Mouse (Mus musculus) frontal cortex, postnatal 10 days (tissue): ENCODE results near the gene Clic3.

ENCODE experiments used
- DNase-seq, 2 experiments: peaks; one replicate each; pipeline ENCODE4 v3.0.0; 2022; ENCODE audit warnings: low spot score in 2 of 2, mixed read lengths in 1 of 2

The Clic3 gene

DNA sequence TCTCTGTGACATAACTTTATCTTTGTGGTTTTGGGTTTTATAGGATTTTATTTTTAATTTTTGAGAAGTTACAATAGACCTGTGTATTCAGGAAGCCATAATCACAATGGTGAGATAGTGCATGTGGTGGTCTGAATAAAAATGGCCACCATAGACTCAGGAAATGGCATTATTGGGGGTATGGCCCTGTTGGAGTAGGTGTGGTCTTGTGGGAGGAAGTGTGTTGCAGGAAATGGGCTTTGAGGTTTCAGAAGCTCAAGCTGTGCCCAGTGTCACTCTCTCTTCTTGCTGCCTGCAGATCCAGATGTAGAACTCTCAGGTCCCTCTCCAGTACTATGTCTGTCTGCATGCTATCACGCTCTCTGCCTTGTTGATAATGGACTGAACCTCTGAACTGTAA, 23.9 kb downstream of the Clic3 start:
- no peak for DNase-seq

DNA sequence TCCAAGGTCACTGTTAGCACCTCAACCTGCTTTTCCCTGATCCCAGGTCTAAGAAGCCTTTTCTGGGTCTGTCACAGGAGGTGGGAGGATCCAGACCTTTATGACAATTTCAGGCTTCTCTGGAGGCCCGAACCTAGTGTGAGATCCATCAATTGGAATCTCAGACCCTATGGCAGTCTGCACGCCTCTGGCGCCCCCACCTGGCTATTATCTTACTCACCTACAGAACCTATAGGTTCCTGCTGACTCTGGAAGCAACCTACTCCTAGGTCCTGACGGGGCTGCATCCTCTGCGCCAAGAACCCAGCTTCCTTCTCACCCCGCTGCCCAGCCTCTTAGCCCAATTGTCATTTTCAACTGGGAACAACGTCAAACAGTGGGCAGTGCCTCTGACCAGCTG, 26.3 kb downstream of the Clic3 start:
- DNase-seq: no peak

DNA sequence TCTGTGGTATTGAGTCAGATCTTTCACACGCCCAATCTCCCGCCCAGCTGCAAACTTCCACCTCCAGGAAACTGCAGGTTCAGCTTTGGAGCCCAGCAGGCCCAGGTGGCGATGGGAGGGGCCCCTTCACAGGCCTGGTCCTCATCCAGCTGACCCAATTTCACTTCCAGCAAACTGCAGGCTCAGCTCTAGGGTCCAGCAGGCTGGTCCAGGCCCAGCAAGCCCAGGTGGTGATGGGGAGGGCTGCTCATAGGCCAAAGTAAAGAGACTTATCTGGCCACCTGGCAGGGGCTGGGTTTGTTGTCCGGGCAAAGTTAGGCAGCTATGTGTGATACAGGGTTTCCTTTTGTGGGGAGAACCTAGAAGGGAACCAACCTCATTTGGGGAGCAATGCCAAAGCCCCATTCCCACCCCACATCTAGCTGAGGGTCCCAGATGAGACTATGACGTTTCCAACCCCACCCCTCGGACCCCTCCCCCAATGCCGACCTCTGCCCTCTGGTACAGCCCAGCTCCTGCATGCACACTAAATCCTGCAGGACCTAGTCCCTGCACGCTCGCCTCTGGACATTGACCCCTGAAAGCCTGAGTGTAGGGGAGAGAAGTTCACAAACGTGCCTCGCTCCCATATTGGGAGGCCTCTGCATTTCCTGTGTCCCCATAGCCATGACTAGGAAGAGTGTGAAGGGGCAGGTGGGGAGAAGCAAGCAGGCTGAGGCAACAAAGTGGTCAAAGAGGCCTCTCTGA, 28.4 kb downstream of the Clic3 start:
- DNase-seq: no peak

DNA sequence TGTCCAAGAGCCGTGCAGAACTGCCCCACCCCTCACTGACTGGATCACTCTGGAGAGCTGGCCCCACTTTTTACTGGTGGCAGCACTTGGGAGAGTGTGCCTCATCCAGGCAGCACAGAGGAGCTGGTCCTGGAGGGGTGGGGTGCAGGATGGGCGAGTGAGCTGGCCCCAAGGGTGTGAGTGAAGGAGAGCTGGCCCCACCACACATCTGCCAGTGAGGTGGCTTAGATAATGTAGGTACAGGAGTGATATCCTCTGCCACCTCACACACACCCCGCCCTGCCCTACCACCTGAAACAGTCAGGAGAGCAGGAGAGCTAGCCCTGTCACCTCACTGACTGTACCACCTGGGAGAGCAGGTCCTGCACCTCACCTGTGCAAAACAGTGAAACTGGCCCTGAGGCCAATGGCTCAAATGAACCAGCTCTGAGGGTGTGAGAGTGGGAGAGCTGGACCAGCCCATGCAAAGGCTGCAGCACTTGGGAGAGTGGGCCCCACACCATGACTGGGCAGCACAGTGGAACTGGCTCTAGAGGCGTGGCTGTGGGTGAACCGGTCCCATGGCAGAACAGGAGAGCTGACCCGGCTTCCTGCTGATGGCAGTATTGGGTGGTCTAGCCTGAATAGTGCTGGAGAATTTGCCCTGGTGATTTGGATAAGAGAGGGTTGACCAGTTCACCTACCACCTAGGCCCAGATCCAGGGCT, 31.5 kb downstream of the Clic3 start:
- DNase-seq: no peak

DNA sequence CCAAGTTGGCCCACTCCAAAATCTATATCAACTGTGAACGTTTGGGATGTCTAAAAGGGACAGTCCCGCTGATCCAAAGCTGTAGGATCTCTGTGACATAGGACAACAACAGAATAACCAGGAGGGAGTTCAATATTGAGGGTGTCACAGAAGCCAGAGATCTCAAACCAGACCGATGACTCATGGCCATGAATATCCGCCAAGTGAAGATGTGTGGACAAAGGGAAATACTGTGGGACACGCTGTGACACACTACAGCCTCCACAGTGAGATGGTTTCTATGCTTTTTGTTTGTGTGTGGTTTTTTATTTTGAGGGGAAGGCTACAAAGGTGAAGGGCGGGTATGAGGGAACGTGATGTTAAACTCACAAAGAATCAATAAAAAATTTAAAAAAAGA, 32.0 kb downstream of the Clic3 start:
- DNase-seq: no peak

DNA sequence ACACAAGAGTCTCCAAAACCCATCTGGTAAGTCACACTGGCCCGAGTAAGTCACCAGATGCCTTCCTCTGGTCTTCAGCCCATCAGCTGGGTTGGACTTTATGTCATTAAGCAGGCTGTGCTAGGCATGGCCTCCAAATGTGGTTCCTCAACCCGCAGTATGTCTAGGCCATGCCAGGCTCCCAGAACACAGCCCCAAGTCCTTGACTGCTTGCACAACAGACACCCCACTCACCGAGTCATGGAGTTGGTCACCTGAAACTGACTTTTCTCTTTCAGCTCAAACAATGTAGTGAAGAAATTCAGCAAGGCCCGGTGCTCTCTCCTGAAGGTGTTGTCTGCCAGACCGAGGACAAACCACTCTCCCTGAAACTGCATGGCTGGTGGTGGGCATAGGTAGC, 36.4 kb downstream of the Clic3 start:
- no peak for DNase-seq

DNA sequence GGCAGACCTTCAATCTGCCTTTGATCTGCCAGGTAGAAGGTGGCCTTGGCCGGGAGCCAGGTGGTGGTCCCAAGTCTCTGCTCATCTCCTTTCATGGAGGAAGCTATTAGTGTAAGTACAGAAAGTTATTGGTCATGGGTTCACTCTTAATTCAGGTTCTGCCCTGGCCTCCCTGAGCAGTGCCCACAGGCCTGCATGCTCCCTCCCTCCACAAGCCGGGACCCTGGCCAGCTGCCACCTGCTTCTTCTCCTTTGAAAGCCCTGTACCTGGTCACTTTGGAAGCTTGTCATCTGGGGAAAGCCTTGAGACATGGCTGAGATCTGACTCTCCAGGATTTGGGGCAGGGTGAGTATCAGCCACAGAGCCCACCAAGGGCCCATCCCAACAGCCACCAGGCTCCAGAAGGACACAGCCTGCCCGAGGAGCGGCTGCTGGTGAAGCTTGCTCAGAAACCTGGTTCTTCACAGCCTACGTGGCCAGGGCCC, 36.9 kb downstream of the Clic3 start, which contains the start of gene Lcn12:
Lcn12 (minus strand) TSS at position 436 of the 486 bp plus-strand sequence.
- DNase-seq: no peak

DNA sequence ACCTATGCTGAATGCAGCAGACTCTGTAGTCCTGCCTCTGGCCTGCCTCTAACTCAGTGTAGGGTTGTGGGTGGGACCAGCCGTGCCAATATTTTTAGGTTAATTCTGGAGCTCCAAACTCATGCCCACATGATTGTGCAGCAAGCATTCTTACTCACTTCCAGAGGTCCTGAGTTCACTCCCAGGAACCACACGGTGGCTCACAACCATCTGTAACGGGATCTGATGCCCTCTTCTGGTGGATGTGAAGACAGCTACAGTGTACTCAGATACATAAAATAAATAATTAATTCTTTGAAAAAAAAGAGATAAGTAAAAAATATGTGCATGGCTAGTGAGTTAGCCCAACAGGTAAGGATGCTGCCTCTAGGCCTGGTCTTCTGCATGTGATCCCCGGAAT, 39.8 kb downstream of the Clic3 start:
- no peak for DNase-seq

DNA sequence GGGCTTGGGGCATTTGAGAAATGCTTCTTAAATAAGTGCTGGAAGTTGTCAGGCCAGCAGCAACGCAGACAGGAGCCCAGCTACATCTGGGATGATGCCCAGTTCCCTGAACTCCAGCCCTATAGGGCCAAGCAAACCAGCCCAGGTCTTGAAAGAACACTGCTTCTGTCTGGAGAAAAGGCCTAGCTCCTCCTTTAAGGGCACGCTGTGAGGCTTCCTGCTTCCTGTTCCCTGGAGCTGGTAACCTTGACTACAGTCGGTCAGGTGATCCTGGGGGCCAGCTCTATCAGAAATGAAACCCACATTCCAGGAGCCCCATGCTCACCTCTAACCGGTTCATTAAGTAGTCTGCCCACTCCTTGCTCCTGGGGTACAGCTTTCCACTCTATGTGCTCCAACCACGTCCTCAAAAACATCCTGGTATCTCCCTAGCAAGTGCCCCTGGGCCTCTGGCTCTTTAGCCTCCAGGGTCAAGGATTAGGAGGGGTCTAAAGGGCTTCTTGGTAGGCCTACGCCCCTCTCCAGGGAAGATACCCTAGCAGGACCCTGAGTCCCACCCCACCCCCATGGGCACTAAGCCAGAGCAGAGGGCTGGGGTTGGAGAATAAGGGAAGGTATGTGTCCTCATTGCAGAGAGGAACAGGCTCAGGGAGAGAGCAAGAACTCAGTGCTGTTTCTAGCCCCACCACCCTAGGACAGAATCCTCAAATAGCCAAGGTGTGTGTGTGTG, 41.4 kb downstream of the Clic3 start:
- no peak for DNase-seq

DNA sequence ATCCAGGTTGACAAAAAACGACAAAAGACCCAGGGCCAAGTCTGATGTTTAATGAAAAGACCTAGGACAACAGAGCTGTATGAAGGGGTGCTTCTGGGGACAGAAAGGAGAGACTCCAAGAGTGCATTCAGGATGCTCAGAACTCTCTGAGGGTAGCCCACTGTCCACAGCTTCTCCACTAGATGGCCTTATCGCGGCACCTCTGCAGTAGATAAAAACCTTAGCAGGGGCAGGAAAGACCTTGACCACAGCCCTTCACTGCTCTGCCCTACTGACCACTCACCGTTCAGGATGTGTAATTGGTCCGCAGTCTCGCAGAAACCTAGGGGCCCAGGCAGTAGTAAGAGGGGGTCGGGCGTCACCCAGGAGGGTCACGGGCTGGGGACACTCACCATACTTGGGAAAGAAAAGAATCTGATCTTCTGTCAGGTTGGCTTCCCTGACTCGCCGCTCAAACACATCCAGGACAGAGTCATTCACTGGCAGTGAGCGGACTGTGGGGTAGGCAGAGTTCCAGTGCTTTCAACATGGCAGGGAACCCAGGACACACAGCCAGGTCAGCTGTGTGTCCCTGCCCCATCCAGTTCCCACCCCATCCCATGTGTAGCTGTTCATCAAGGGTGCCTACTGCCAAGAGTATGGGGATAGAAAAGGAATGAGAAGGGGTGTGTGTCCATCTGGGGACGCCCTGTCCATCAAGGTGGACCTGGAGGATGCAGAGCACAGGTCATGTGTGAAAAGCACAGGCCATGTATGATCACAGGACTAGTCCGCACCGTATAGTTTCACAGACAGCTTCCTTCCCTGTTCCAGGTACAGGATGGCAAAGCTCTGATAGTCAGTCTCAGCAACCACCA, 42.2 kb downstream of the Clic3 start:
- DNase-seq: no peak

DNA sequence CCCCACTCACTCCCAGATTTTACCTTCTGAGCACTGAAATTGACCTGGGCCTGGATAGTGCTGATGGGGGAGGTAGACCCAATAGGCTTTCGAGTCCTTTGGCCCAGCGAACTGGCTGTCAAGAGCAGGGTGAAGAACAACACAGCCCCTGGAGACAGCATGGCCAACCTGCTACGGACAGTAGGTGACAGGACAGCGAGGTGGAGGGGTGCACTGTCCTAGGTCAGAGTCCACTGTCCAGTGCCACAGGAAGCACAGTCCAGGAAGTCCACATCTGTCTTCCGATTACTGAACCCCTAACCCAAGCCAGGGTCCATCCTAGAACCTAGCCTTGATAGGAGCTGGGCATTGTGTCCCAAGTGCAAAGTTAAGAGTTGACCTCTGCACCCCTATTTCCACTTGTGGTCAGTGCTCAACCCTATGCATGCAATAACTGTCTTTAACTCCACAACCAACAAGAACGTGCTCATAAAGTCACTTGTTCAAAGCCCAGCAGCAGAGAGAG, 43.5 kb downstream of the Clic3 start:
- DNase-seq: no peak

DNA sequence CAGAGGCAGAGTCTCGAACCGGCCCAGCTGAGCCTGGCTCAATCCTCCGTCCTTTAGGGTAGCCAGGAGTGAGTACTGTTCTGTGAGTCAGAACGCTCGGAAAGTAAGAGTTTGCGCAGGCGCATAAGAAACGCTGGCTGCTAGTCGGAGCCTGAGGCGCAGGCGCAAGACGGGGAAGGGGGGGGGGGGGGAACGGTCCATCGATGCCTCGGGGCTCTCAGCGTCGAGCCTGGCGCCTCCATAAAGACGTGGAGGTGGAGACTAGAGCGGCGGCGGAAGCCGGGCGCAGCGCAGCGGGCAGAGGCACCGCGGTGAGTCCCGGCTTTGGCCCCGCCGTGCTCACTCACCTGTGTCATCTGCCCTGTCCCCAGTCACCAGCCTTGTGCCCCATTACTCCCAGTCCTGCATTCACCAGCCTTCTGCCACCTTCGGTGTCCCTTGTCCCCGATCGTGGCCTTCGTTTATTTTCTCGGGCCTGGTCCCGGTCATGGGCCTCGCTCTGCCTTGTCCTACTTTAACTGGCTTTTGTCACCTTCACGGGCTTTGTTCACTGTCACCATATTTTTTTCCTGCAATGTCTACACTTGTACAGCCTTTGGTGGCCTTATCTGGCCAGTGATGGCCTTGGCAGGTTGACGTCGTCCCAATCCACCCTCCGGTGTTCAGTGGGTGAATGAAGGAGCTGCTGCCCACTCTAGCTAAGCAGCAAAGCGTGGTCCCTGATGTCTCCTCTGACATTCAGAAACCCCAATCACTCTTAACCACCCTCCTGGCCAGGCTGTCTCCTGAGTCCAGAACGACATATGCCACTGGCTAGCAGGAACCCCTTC, 44.2 kb downstream of the Clic3 start, which contains the start of gene Fbxw5:
Fbxw5 (plus strand) TSS at position 175 of the 830 bp plus-strand sequence.
- peak; percentile 67 to 77 for DNase-seq

DNA sequence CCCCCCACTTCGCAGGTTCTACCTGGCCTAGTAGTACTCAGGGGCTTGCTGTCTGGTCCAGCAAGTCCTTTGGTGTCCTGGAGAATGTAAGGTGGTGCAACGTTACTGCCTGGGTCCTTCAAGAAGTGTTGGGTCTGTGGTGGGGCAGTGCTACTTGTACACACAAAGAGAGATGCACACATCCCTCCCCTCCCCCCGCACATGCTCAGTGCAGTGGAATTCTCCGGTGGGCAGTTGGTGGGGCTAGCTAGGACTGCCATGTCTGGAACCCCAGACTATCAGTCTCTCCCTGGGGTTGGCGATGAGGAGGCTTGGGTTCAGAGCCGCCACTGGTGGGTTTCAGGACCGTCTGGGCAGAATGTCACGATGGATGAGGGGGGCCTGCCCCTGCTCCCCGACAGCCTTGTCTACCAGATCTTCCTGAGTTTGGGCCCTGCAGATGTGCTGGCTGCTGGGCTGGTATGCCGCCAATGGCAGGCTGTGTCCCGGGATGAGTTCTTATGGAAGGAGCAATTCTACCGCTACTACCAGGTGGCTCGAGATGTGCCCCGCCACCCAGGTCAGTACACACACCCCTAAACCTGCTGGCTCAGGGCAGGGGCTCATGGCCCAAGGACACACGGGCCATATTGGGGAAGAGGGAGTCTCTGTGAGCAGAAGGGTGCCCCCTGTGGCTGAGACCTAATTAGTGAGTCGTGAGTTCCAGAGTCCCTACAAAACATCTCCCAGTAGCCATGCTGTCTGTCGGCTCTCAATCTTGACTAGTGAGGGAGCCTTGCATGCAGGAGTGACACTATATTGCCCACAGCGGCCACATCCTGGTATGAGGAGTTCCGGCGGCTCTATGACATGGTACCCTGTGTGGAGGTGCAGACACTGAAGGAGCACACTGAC, 45.2 kb downstream of the Clic3 start, which contains the start of gene C8g:
C8g (minus strand) TSS at position 127 of the 894 bp plus-strand sequence.
- DNase-seq: peak in 1 of 2 experiments; percentile 39

DNA sequence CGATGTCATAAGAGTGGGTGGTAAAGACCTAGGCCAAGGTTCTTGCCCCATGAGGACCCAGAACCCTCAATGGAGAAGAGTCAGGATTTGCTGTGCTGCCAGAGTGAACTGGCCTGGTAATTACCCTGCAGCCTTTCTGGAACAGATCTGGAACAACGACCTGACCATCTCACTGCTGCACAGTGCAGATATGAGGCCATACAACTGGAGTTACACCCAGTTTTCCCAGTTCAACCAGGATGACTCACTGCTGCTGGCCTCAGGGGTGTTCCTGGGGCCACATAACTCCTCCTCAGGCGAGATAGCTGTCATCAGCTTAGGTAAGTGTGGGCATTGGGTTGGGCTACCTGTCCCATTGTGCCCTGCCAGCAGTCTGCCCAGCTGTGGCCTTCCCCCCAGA, 46.1 kb downstream of the Clic3 start:
- no peak for DNase-seq

DNA sequence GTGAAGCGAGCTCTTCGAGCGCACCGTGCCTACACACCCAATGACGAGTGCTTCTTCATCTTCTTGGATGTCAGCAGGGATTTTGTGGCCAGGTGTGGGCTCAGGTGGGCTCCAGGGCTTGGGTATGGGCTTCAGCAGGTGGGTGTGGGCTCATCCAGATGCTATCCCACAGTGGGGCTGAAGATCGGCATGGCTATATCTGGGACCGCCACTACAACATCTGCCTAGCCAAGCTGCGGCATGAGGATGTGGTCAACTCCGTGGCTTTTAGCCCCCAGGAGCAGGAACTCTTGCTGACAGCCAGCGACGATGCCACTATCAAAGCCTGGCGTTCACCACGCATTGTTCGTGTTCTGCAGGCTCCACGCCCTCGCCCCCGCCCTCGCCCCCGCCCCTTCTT, 47.9 kb downstream of the Clic3 start:
- DNase-seq: no peak

DNA sequence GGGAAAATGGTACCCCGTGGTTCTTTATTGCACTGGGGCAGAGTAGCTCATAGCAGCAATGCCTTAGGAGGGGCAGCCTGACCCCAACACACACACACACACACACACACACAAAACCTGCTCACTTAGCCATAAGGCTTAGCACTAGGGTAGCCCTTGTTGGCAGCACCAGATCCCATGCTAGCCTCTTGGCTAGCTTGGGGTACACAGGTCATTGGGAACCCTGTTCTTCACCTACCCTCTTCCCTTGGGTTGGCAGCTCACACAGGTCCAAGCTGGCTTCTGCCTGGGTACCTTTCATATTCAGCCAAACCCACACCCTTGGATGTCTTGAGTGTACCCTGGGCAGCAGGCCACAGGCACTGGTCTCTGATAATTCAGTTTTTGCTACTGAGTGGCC, 48.4 kb downstream of the Clic3 start:
- DNase-seq: no peak

DNA sequence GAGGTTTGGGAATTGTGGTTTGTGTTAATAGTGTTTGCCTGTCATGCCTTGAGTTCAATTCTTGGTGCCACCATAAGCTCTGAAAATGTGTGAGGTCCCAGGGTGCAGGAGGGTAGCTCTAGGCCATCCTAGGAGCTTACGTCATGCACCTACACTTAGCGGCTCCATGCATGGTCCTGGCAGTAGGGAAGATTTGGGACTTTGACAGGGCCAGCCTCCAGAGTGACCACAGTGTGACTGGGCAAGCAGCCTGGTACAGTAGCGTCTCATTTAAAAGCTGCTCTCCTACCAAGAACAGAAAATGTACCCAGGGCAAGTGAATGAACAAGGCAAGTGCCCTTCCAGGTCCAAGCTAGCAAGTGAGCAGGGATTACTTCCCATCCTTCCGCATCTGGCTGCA, 49.2 kb downstream of the Clic3 start:
- no peak for DNase-seq

DNA sequence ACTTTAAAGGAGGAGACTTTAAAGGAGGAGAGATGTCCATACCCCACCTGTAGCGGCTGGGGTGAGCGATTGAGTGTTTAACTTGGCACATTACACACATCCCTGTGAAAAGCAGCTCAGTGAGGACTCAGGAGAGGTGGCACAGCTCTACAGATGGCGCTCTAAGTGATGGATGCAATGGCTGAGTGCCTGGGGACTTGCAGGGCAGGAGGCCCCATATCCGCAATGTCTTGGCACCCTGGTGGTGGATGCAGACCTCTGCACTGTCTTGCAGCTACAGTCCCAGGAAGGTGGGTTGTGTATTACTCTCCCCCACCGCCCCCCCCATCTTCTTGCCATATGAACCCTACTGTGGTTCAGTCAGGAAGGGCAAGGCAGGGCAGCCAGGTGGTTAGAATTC, 50.3 kb downstream of the Clic3 start:
- DNase-seq: no peak
